Mouse (Mus musculus) cerebellum, adult 9-11 months (tissue): Measurements from ENCODE around the gene Abhd2.
A peak's percentile ranks its signal among the peaks of the same experiment; 100 is the strongest.

Source experiments
- DNase-seq: peaks from one replicate; pipeline ENCODE4 v3.0.0; 2022

The Abhd2 gene

DNA sequence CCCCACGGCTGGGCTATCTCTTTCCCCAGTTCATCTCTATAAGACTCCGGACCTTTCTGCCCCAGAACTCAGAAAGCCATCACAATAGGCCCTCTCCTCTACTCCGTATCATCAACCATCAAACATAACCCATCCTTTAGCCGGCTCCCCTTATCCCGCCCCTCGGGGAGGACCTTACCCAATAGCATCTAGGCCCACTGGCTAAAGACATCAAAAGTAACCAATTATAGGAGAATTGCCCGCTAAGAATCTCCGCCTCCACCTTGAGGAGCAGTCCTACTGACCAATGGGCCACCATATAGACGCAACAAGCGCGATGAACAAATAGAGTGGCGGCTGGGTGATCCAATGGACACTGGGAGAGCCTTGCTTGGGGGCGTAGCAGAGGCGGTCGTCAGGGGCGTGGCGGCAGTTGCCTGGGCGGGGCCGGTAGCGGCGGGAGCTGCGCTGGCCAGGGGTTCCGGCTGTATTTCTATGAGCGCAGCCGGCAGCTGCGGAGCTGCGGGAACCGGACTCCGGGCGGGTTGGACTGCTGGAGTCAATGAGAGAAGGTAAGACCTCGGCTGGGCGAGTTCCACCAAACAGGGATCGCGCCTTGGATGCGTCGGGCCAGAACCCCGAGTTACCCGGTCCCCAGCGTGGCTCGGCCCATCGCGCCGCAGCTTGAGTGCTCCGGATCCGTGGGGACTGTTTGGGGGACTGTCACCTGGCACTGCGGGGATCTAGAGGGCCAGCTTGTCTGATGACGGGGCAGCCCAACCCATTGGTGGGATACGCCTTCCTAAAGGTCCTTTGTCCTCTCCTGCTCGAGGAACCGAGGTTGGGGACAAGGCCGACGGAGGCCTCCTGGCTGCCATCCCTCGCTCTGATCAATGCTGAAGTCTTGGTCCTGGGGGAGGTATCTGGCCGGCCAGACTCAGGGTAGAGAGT lies at the start of gene Abhd2:
Abhd2 (plus strand) TSS at position 411 of the 930 bp plus-strand sequence.
- DNase-seq, result peak; percentile 99

- no peak for DNase-seq
These were observed 47.5 kb upstream of the Abhd2 start for GRCm38 (mm10) chr7:79225477-79225876.

DNA sequence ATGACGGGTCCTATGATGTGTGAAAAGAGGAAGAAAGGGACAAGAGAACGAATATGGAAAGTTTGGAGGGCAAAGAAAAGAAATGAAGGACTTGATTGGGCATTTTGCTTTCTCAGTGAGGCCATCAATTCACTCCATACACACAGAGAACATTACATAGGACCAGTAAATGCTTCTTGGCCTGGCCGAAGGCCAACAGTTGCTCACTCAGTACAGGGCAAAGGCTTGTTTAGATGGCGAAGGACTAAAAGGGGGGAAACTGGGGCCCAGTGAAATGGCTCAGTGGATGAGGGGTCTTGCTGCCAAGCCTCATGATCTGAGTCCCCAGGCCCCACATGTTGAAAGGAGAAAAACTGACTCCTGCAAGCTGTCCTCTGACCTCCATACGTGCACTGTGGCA lies 46.8 kb upstream of the Abhd2 start:
- DNase-seq, result no peak

DNA sequence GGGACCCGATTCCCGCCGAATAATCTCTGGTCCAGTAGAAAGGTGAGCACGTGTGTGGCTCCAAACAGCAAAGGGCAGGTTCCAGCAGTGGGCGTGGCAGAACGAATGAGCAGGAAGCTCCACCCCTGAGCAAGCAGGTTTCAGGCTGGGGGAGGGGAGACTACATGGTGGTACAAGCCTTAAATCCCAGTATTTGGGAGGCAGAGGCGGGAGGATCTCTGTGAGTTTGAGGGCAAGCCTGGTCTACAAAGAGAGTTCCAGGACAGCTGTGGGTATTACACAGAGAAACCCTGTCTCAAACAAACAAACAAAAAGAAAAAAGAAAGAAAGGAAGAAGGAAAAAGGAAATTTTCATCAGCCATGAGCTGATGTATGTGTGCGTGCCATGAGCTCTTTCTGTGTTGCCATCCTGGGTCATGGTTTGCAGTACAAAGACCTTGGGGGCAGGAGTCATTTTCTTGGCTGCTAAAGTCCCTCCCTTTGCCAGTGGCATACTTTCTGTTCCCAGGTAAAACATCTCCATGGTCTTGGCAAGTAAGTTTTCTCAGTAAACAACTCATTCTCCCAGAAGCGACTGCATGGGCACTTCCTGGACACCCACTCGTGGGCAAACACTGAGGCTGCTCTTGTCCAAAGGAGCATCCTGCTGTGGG lies 46.0 kb upstream of the Abhd2 start:
- DNase-seq, result no peak

DNA sequence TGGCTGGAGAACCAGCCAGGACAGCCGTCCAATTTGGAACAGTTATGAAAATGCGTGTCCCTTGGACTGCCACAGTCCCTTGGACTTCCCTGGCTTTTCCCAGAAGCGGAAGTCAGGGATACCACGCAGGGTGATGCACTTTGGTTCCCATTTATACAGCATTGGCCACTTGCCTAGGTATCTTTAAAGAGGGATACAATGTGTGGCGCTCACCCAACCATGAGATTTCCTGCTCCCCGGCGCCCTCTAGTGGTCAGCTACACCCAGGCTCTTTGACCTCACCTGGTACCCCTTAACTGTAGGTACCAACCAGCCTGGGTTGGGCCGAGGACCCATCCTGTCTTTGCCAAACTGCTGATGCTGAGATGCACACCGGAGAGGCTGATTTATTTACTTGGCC lies 44.5 kb upstream of the Abhd2 start:
- peak; percentile 60 for DNase-seq

GRCm38 (mm10) chr7:79231577-79231976 lies 41.4 kb upstream of the Abhd2 start:
- DNase-seq, result no peak

DNA sequence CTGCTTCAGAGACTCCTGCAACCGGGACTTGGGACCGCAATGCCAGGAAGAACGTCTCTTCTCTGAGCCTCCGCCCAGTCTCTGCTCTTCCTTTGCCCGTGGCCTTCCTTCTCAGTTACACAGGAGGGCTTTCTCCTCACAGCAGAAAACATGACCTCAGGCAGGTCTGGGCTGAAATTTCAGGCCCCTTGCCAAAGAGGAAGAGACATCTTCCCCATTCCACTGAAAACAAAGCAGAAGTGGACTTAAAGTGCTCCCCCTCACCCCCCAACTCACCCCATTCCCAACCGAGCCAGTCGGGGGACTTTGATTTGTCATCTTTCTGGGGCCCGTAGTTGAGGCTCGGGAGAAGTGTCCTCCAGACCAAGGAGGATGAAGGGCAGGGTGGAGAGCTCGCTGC lies 41.0 kb upstream of the Abhd2 start:
- DNase-seq, result no peak

DNA sequence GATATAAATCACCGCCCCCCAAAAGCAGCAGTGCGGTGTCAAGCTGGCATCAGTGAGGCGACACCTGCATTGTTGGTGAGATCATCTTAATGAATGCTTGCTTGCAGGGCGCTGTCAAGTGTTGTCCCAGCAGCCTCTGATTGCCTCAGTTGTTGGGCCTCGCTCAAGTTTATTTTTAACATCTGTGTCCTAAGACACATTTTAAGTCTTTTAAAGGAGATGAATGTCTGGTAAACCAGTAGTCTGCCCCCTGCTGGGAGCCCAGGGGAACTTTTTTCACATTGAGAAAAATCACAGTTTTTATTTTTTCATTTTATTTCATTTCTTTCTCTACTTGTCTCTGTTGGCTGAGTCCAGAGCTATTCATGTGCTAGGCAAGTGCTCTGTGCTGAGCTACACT lies 34.3 kb upstream of the Abhd2 start:
- DNase-seq, result no peak

DNA sequence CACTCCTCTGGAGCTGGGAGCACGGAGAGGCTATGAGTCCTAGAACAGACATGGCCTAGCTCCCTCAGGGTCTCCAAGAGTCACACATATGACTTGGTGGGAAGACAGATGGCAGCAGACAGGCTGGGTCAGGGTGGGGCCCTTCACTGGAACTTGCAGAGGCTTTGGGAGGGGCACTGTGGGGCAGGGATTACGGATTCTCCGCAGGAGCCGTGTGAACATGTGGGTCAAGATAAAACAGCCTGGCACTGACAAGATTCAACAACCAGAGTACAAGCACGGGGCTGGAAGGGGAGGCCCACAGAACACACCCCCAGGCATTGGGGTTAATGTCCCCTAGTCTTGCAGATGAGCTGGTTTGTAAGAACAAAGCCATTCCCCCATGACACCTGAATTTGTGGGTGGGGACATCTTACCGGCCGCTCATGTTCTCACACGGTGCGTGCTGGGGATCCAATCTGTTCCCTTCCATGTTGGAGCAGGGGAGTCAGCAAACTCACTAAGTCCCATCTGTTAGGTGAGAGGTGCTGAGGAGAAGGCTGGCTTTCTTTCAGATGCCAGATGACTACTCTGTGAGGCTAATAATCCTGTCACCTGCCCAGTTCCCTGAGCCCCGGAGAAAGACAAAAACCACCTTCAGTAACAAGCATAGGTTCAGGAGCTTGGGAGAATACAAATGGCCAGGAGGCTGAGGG lies 30.9 kb upstream of the Abhd2 start:
- peak; percentile 86 for DNase-seq

DNA sequence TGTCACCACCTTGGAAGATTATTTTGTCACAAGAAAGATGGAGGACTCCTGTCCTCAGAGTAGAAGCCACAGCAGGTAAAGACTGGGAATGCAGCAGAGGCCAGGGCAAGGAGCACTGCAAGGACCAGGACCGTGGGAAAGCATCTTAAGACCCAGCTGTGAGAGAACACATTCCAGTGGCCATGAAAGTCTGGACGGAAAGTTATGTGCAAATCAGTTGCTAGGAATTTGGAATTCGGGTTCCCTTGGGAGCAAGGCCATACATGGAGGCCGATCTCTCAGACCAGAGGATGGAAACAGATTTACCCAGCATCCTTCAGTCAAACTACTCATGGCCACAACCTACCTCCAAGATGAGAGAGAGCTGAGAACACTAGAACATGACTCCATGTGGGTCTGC lies 29.8 kb upstream of the Abhd2 start:
- DNase-seq, result no peak

GRCm38 (mm10) chr7:79246039-79246670 lies 26.8 kb upstream of the Abhd2 start:
- peak; percentile 47 for DNase-seq

GRCm38 (mm10) chr7:79247408-79247807 lies 25.6 kb upstream of the Abhd2 start:
- DNase-seq, result no peak

DNA sequence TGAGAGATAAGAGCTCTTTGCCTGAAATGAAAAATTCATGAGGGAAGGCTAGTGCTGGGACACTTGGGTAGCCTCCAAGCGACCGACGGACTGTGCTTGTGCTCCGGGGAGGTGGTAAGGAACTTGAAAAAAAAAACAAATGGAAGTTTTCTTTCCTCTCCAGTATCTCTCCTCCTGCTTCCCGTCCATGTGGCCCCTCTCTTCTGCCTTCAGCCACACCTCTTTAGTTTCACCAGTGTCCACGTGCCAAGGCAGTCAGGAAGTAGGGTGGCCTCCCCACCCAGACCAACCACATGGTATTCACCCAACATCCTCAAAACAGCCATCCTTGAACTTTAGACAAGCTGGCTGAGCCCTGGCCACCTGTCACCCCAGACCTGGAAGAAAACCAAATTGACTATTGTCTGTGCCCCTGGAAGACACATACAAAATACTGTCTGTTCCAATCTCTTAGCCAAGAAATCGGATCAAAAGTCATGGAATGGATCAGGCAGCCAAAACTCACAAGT lies 25.1 kb upstream of the Abhd2 start:
- no peak for DNase-seq

DNA sequence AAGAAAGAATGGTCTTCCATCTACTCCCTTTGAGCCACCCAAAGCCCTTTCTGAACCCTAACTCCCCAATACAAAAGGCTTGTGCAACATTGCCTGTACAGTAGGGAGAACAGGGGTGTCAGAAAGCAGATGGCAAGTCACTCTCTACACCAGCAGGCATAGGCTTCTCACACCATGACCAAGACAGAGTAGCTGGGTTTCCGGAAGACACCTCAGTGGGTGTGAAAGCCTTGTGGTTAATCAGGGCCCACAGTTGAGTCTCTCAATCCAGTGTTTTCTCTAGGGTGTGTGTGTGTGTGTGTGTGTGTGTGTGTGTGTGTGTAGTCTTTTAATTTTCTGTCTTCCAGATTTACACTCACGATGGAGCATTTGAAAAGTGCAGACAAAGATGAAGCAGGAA lies 23.4 kb upstream of the Abhd2 start:
- DNase-seq, result no peak

GRCm38 (mm10) chr7:79254248-79254888 lies 18.6 kb upstream of the Abhd2 start:
- DNase-seq, result peak; percentile 39

- no peak for DNase-seq
These were observed 17.6 kb upstream of the Abhd2 start for GRCm38 (mm10) chr7:79255350-79255749.

GRCm38 (mm10) chr7:79255752-79256151 lies 17.2 kb upstream of the Abhd2 start:
- no peak for DNase-seq

- DNase-seq, result no peak
These were observed 16.3 kb upstream of the Abhd2 start for GRCm38 (mm10) chr7:79256716-79257115.

GRCm38 (mm10) chr7:79258981-79259542 lies 13.9 kb upstream of the Abhd2 start:
- no peak for DNase-seq

GRCm38 (mm10) chr7:79262478-79262877 lies 10.5 kb upstream of the Abhd2 start:
- no peak for DNase-seq

DNA sequence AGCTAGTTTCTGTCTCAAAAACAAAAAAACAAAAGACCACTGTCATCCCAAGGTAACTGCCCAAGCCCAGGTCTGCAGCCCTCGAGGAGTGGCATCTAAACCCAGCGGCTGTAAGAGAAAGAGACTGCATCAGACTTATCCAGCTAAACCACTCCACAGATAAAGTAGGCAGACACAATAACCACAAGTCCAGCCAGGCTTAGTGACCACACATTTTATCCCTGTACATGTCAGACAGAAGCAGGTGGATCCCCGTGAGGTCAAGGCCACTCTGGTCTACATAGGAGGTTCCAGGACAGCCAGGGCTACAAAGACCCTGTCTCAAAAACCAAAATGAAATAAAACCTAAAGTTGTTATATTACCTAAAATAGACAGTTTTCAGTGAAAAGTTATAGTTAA lies 9.2 kb upstream of the Abhd2 start:
- no peak for DNase-seq

DNA sequence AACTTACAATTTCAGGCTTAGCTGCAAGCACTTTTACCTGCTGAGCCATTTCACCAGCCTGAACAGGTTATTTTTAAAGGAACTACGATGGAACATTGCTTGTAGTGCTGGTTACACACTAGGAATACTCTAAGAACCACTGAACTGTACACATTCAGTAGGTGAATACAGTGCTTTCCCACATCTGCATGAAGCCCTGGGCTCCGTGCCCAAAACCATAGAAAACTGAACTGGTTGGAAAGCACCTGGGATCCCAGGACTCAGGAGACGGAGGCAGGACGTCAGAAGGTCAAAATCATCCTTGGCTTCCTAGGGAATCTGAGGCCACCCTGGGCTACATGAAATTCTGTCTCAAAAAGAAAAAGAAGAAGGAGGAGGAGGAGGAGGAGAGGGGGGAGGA lies 6.8 kb upstream of the Abhd2 start:
- DNase-seq, result no peak
